Mouse (Mus musculus) granulocyte monocyte progenitor cell, adult 5-6 weeks (primary cell): ENCODE measurements around the gene Fam53b. TPM values are rescaled to one million over a fixed set of nuclear protein-coding genes. Genes with fewer than 3 reads are reported as not detected.

Experiments
- ATAC-seq: replicated peaks from 2 replicates; pipeline ENCODE4 v1.8.0; 2016; ENCODE audit warnings: mild to moderate bottlenecking, moderate TSS enrichment, inconsistent platforms; ENCODE audit not compliant: poor library complexity, severe bottlenecking
- total RNA-seq, 2 experiments: library from RNA; stranded (forward) in 1 of 2; stranded (reverse) in 1 of 2; fragments of 200-712, 200-1000 nt in 1 of 2; fragments of >200 nt in 1 of 2; fragmentation: Nextera tagmentation in 1 of 2; gene quantifications; 2 replicates each; pipeline ENCODE4 v1.2.3; 2014 to 2017

Gene Fam53b
- total RNA-seq (2014; fragmentation: Nextera tagmentation) (20.1 and 27.7 TPM in 2 replicates), total RNA-seq (2017) (11.1 and 12.5 TPM in 2 replicates)

DNA sequence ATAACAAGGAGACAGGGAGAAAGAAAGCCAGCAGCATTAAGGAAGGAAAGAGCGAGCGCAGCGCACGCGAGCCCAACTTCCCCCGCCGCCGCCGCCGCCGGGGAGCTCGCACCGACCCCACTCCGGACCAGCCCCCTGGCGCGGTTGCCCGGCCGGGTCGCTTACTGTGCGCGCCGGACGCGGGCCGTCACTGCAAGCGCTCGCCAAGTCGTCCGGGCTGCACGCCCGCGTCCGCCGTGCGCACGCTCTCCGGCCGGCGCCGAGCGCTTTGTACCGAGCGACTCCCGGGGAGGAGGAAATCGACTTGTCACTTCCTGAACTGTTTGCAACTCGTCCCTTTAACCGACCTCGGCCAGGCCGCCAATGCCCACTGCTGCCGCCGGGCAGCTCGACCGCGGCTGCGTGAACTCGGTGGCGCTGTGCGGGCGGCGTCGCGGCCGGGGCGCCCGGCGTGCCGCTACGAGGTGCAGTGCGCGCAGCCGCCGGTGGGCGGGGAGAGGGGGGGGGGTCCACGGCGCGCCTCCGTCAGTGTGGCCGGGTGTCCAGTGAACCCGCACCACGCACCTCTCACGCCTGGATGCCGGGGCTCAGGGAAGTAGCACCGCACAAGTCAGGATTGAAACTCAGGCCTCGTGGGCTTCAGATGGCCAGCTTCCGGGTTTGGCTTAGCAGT is at the start of gene Fam53b:
TSS of gene Fam53b (minus strand) at position 471 of the 673 bp plus-strand sequence.
- ATAC-seq = peak; percentile 45

DNA sequence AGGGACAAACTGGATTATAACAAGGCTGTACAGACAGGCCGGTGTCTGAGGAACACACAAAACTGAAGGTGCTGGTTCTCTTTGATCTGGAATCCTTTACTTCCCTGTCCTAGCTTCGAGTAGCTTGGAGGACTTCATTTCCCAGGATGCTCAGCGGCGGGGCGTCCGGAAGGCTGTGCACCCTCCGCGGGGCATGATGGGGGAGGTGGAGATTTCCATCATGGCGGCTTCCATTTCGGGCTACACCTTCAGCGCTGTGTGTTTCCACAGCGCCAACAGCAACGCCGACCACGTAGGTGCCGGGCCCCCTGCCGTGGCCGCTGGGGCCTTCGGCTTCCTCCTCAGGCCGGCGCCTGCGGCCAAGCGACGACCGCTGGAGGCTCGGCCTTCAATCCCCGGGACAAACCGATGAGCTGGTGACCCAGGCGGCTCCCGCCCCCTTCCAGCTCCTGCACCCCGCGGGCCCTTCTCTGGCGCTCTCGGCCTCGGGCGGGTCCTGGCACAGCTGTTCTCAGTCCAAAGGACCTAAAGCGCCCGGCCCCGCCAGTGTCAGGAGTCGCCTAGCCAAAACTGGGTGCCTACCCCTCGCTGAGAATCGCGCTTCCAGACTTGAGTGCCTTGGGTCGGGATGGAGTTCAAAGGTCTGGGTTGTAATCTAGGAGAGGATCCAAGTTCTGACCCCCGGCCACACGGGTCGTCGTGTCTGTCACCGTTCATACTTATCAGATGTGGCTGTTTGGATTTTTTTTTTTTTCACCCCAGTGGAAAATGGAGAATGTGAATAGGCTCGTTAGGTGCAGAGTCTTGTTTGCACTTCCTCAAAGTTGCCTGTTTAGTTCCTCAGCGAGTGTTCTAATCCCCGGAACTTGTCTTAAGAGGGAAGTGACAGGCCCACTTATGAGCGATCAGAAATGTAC is 45.6 kb upstream of the Fam53b start, which contains the start of gene Abraxas2:
TSS of gene Abraxas2 (plus strand) at position 184 of the 917 bp plus-strand sequence.
- peak; percentile 92 for ATAC-seq

DNA sequence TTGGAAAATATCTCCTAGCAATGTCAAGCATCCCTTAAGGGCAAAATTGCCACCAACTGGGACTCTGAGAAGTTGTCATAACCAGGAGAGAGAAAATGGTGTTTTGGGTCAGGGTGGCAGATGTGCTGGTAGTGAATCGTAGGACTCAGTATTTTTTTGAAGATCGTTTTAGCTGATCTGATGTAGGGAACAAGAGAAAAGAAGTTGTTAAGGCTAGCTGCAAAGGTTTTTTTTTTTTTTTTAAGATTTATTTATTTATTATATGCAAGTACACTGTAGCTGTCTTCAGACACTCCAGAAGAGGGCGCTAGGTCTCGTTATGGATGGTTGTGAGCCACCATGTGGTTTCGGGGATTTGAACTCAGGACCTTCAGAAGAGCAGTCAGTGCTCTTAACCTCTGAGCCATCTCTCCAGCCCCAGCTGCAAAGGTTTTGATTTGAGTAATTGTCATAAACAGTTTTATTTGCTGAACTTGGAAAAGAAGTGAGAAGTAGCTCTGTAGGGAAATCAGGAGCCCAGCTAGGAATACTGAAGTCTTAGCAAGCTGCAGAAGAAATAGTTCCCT is 44.4 kb upstream of the Fam53b start:
- no peak for ATAC-seq

DNA sequence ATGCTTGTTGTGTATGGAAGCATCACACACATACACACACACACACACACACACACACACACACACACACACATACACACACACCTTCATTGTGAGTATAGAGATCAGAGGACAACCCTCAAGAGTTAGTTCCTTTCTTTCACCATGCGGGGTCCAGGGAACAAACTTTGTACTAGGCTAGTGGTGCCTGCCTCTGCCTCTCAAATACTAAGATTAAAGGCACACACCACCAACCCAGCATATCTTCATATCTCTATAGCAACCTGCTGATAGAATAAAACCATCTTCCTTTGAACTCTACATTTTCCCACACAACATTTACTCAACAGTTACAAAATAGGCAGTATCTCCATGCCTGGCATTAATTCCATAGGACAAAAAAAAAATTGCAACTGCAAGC is 42.4 kb upstream of the Fam53b start:
- ATAC-seq = no peak

DNA sequence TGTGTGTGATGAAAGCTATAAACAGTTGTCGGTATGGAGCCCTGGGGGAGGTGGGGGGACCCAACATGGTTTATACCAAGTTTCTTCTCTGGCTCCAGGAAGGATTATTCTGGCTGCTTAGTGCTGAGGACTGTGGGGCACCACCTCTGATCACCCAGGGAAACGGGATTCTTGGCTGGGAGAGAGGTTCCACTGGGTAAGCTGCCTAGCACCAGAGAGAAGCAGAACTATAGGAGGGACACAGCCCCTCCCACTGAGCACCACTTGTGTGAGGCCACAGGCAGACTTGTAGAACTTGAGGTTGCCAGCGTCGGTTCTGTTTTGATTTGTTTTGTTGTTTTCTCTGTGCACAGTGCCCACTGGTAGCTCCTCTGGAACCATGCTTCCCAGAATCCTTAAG is 40.3 kb upstream of the Fam53b start:
- no peak for ATAC-seq

DNA sequence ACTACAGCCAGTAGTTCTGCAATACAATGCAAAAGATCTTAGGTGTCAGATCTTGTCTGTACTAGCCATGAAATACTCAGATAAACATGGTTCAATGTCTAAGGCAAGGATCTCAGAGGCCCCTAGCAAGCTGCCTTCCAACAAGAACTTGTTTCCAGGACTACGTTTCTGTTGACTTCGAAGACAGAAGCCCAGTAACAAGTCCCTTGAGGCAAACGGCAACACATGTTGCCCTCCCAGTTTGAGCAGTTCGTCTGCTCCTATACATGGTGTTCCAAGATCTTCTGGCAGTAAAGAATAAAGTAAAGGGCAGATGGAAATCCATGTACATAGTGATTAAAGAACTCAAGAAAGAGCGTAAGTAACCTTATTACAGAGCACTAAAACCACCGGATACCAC is 39.7 kb upstream of the Fam53b start:
- no peak for ATAC-seq

DNA sequence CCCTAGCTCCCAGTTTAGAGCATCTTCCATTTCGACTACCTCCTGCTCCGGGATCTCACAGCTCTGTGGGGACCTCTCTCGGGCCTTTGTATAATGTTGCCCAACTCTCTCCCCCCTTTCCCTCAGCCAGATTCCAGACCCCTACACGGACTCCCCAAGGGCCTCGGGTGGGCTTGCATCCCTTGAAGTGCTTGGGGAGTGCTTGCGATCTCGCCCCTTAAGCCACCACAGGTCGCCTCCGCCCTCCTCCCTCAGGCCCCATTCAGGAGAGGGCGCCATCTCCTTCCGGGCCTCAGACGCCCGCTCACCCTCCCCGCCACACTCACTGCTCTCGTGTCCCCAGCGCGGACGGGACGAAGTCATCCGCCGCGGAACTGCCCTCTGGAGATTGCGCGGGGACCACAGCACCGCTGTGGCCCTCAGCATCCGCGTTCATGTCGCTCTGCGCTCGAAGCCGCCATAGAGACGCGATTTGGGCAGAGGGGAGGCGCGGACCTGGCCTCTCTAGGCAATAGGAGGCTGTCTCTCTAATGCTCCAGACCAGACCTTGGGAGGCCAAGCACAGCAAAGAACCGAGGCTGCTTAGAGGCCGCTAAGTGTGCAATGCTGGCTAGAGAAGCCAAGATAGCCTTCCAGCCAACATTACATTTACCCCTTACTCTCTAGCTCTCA is 38.6 kb upstream of the Fam53b start, which contains the start of gene Eef1akmt2:
TSS of gene Eef1akmt2 (minus strand) at position 501 of the 672 bp plus-strand sequence.
- peak; percentile 97 for ATAC-seq

DNA sequence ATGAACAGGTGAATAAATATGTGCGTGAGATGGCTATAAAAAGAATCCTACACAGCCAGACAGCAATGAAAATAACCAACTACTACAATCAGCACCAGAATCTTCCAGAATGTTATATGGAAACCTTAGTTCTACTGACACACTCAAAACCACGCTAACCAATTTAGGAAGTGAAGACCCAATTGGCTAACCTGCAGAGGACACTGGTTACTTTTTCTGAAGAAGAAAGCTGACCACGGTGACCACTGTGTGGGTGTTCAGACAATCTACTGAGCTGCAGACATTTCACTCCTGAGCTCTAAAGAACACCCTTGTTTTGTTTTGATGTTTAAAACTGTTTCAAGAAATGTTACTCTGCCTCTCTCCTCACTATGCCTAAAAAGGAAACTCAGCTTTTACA is 29.5 kb upstream of the Fam53b start:
- ATAC-seq = peak; percentile 76

DNA sequence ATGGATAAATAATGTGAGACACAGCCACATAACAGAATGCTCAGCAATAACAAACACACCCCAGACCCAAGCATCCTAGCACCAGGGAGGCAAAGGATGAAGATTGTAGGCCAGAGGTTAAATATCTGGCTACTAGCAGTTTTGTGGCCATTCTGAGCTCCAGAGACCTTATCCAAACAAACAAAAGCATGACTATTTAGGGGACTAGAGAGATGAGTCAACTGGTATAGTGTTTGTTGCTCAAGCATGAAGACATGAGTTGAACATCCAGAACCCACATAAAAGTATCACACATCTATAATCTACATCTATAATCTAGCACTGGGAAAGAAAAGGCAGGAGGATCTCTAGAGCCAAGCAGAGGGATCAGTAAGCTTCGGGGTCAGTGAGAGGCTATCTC is 28.8 kb upstream of the Fam53b start:
- no peak for ATAC-seq

DNA sequence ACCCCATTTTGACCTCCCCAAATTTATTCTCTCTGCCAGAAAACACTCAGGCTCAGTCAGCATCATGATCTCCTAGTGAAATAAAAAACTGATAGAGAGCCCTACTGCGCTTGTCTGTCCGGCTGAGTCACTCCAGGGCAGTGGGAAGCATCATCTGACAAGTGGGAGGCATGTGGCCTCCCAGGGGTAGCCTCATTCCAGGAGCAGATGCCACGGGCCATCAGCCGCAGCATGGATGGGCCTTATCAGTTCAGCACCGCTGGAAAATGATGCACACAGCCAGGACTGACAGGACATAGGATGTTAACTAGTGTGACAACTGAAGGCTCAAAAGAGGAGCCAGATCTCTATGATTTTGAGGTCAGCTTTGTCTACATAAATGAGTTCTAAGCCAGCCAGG is 27.6 kb upstream of the Fam53b start:
- ATAC-seq = no peak

DNA sequence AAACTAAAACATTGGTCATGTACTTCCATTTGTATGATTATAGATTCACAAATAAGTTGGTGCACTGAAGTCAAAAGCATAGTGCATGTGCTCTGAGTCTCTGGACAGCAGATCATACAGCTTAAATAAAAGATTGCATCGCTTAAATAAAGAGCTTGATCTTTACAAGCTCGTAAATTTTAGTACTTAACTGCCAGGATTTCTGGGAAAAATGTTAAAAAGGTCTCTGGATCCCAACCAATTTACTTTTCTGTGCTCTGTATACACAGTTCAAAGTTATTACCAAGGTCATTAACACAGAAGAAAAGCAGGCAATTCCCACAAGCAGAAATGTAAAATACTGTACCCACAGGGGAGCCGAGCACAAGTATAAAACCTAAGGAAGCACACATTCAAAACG is 17.3 kb upstream of the Fam53b start:
- ATAC-seq = no peak

DNA sequence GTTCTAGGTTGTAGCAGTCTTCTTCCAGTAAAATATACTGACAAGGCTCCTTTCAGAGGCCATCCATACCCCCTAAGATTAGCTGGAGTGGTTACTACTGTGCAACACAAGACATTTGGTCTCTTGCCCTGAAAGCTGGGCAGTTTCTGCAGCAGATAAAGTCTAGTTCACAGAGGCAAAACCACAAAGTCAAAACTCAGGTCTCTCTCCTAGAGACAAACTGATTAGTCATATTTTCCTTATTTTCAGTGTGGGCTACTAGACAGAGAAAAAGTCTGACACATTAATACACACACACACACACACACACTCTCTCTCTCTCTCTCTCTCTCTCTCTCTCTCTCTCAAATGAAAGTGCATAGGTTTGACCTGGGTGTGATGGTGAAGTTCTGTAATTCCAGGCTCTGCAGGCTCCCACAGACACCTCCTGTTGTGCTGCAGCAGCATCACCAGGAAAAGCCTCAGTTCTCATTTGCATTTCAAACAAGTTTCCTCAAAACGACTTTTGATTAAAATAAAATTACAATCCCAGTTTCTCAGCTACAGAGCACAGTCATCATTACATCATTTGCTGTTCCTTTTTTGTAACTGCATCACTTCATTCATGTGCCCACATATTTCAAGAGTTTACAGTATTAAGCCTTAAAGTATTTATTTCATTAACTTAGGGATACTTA is 10.8 kb upstream of the Fam53b start:
- no peak for ATAC-seq

DNA sequence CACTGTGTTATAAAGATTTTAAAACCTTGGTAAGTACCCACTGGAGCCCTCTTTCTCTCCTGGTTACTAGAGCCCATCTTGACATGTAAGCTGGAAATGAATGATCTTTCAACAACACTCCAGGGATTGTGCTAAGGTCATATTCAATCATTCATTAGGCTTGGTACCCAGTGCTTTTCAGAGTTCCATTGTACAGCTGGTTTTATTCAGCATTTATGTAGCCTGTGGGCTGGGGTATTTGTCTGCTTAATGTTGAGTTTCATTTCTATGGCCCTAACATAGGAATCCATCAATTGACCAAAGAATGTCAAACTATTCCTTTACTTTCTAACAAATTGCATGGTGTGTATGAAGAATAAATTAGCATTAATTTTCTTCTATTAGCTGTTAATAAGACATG is 10.1 kb upstream of the Fam53b start:
- no peak for ATAC-seq

DNA sequence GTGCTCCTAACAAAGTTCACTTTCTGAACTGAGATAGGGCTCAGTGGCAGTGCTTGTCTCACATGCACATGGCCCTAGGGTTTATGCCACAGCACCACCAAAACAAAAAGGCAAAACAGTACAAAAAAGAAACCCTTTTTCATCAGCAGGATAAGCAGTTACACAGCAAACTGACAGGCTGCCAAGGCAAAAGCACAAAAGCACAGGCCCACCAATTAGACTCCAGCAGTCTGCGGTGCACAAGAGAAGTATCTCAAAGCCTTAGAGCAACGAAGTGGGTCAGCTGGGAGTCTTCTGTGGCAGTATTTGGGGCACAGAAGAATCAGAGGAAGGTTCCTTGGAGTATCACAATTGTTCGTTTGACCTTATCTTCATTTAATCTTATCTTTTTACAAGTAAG is 7.0 kb upstream of the Fam53b start:
- no peak for ATAC-seq

DNA sequence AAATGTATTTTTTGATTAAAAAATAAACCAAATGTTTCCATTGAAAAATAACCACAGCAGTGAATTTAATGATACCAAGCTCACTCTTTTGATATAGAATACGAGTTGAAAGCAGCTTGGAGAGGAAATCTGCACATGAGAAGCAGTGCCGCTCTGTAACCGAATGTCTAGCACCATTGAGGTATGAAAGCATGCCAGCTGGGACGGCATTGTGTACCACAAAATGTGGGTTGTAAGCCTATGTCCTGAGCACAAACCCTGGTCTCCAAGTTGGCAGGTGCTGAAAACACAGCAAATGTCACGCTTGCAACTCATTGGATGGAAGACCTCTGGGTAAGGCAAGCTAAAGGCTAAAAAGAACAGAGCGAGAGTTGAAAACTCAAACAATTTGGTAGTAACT is 3.4 kb upstream of the Fam53b start:
- no peak for ATAC-seq

DNA sequence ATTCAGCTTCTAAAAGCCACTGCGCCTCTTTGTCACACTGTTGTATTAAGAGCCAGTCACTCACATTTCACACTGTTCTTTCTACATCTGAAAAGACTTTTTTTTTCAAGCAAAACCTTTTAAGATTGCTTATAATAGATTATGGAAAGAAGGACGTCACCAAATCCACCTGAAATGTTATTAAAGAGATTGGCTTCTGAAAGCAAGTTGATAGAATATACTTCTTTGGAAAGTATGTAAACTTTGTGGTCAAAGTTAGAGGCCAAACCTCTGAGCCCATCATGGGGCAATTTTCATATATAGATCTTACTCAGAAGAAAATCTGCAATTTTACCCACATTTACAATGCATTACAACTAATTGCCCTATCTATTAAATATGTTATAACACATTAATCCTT is 2.8 kb upstream of the Fam53b start:
- ATAC-seq = no peak

DNA sequence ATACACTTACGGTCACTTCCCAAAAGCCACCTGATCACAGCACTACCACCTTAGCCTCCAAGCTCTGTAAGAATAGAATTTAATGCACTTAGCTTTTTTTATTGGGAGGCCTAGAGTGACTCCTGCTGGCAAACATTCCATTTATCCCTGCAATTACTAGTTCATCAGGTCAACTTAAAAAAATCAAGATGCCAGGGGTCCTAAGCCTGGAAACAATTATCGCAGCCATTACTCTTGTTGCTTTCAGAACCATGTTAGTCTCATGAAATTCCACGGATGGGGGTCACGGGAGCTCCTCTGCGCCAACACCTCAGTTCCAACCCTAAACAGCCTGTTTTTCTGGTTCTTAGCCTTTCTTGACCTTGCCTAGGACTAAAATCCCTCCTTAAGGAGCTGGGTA is 1.4 kb upstream of the Fam53b start:
- ATAC-seq = no peak

DNA sequence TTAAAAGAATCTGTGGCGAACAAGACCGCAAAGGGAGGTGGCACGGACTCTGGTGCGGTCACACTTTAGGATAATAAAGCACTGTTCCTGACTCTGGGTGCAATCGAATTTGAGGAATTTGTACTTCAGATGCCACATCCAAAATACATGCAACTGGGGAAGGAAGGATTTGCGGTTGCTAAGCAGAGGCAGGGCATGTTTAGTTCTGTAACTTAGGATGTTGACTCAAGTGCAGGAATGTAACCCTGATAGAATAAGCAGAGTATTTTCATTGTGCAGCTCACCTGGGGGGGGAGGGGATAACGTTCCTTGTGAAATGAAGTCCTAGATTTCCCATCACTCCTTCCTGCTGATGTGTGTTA is 384 bp upstream of the Fam53b start:
- ATAC-seq = no peak

DNA sequence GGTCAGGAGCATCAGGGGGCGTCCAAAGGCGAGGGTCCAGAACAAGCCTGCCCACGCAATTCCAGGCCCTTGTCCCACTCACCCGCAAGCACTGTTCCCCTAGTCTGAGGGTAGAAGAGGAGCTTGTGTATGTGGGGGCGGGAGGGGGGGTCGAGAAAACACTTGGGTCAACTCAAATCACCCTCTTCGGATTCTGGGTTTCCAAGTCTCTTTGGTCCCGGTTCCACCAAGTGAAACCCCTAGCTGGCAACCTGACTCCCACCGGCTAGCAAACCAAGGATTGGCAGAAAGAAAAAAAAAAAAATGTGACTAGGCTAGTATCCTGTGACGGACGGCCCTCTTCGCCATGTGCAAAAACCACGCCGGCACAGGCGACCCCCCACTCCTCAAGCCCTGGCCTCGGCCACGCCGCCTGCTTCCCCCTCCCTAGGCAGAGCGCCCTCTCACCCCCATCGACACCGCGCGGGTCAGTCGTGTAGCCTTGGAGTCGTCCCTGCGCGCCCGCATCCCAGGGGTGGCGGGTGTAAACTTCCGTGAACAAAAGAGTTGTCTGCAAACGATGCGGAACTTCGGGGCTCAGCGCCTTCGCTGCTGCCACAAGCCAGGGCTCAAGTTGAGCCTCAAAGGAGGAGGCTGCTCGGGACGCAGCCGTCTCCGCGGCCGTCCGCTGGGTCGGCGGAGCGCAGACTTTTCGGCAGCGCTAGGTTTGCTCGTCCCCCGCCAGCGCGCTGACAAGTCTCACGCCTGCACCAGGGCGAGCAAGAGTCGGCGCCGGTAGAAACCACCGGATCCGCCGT is 869 bp downstream of the Fam53b start:
- peak; percentile 46 for ATAC-seq
